Mouse (Mus musculus) left cerebral cortex, postnatal 25 days (tissue): Measurements from ENCODE around the gene Aadacl2. TPM values are rescaled to one million over a fixed set of nuclear protein-coding genes. Genes with fewer than 3 reads are reported as not detected.

ENCODE experiments used
- DNase-seq, 2 experiments: peaks; one replicate each; pipeline ENCODE4 v3.0.0; 2022; ENCODE audit warnings: low spot score in 2 of 2, mixed read lengths in 1 of 2
- intact Hi-C: fragments of 180-260 bp; cut with DNase I; formaldehyde crosslinking; loops from one replicate; pipeline ENCODE4 v1.15.1; 2025
- total RNA-seq, 2 experiments: library from RNA; stranded (reverse); gene quantifications; 2 replicates each; pipeline ENCODE4 v1.2.3; 2021

Aadacl2 gene
- not detected for total RNA-seq

DNA sequence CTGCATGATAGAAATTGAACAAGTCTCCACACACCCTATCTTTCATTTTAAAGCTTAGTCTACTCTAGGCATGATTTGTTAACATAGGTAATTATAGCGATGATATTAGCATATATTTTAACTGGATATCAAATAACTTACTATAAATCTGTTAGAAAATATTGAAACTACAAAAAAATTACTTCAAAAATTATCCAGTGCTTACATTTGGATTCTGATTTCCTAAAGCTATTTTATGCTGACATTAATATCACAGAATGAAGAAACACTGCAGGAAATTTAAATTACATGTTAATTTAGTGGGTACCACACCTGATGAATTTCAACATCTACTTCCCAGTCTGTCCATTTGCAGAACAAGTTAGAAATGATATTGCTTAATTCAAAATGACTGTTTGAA, at the start of gene Aadacl2:
Gene Aadacl2 (plus strand): TSS at position 301 of the 400 bp plus-strand sequence.
- DNase-seq: no peak
- intact Hi-C loops: no loop called here

DNA sequence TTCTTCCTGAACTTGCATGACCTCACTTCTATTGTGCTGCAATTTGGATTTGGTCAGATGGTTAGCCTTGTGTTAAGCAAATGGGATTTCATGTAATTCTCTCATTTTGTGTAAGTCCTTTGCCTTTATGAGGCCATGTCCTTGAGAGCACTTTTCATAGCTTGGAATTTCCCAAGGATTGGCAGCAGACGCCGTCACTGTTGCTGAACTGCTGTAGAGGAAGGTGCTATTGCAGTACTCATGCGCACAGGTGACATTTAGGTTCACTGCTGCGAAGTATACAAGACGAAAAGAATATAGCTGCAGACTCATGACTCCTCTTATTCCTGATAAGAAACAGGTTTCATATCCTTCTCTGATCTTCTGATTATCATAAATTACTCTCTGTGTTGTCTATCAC, 35.7 kb upstream of the Aadacl2 start:
- intact Hi-C loops: no loop called here
- no peak for DNase-seq

GRCm38 (mm10) chr3:59974591-59974990, 32.0 kb upstream of the Aadacl2 start:
- intact Hi-C loops: no loop called here

GRCm38 (mm10) chr3:60003622-60004021, 2.9 kb upstream of the Aadacl2 start:
- no peak for DNase-seq
- intact Hi-C loops: no loop called here

More at GRCm38 (mm10) chr3:59974591-59974990, 32.0 kb upstream of the Aadacl2 start:
- DNase-seq: no peak

DNA sequence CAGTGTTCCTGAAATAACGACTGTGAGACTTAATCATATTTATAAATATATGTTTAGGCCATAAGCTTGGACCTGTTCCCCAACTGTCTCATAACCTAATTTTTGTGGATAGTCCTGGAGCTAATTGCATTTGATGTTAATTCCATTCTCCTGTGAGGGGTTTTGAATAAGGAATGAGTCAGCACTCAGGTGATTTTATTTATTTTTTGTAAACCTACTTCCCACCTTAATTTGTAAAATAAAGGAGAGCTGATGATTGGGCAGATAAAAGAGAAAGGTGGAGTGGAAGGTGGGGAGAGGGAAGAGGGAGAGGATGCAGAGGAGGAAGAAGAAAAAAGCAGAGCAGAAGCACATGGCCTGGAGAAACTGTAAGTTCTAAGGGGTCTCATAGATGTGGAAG, 18.9 kb downstream of the Aadacl2 start, which contains the start of gene Aadac:
Gene Aadac (plus strand): TSS at position 301 of the 400 bp plus-strand sequence.
- no peak for DNase-seq
- intact Hi-C loops: no loop called here

DNA sequence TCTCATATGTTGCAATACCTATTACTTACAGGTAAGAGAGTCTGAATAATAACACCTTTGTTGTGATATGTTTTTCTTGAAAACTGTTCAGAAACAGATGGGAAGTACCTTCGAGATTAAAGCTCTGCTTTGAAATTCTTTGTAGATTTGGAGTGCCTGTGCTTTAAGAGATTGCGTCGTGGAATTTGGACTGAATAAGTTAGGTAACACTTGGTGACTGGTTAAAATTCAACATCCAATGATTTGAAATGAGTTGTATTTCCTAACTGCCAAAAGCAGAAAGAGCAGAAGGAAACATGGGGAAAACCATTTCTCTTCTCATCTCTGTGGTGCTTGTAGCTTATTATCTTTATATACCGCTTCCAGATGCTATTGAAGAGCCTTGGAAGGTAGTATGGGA, 25.0 kb downstream of the Aadacl2 start:
- no peak for DNase-seq
- intact Hi-C loops: no loop called here

DNA sequence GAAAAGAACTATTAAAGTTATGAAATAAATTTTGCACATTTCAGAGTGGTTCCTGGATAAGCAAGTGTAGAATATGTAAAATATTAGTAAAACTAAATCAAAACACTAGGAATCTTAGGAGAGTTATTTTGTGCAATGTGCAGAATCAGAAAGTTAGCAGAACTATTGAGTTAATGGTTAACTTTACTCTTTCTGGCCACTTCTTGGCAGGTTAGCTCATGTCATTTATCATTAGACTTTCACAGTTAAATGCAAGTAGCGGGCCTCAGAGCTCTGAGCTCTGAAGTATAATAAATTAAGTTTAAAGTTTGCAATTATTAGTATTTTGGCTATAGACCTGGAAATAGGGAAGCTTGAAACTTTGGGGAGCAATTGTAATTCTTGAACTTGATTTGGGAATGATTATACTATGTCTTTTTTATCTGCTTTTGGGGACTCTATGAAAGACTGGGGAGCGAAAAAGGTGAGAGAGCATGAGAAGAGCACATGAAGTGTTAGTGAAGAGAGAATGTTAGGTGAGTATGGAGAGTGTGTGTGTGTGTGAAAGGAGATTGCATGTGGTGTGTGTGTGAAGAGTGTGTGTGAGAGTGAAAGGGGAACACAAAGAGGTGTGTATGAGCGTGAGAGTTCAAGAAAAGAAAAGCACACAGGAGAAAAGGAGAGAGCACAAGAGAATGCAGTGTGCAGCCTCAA, 39.8 kb downstream of the Aadacl2 start:
- DNase-seq: no peak
- intact Hi-C loops: no loop called here

DNA sequence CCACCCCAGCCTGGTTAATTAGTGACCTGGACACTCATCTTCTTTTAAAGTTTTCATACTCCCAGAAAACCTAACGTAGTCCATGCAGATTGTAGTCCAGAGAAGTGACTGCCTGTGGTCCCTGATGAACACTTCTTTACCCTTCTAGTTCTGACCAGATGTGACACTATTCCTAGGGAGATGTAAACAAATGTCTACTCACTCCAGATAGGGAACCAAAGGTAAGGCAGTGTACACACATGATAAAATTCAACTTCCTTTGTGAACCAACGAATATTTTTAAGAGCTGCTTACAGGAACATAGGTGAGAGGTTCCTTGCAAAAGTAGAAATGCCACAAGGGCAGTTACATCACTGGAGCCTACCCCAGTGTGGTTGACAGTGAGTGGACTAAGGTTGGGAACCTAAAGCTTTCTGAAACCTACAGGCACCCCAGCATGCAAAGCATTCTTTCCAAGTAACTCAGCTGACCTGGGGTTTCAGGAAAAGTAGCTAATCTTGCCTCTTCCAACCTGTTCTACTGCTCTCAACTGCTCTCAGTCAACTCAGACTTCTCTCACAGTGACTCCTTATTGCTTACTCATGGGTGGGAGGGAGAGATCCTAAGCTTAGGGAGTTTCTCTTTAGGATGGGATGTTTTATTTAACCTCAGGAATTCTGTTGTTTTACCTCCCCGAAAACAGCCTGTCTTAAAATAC, 46.8 kb downstream of the Aadacl2 start:
- intact Hi-C loops: loop anchor here (2.0 to 10.0 kb wide), 2 partner anchors 183 to 739 kb away; no protein-coding TSS in a partner anchor
- no peak for DNase-seq

GRCm38 (mm10) chr3:60053931-60054330, 47.4 kb downstream of the Aadacl2 start:
- intact Hi-C loops: loop anchor here (2.0 to 10.0 kb wide), 2 partner anchors 183 to 739 kb away; no protein-coding TSS in a partner anchor
- no peak for DNase-seq

DNA sequence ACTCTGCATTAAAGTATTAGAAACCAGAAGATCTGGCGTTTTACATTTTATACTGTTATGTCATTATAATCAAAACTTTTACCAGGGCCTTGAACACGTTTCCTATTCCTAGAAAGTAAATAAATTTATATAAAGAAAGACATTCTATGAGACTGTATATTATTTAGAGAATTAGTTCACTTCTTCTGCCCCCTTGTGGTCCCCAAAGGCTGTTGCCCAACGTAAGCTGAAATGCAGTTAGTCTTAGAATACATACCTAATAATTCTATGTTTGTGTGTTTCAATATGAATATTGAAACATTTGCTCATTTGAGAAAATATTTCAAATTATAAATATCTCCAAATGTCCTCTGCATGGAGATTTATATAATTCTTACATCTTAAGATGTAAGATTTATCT, 49.9 kb downstream of the Aadacl2 start:
- DNase-seq: peak in 1 of 2 experiments; percentile 29
- intact Hi-C loops: loop anchor here (10.0 kb wide), 1 partner anchor 742 kb away; no protein-coding TSS in a partner anchor

DNA sequence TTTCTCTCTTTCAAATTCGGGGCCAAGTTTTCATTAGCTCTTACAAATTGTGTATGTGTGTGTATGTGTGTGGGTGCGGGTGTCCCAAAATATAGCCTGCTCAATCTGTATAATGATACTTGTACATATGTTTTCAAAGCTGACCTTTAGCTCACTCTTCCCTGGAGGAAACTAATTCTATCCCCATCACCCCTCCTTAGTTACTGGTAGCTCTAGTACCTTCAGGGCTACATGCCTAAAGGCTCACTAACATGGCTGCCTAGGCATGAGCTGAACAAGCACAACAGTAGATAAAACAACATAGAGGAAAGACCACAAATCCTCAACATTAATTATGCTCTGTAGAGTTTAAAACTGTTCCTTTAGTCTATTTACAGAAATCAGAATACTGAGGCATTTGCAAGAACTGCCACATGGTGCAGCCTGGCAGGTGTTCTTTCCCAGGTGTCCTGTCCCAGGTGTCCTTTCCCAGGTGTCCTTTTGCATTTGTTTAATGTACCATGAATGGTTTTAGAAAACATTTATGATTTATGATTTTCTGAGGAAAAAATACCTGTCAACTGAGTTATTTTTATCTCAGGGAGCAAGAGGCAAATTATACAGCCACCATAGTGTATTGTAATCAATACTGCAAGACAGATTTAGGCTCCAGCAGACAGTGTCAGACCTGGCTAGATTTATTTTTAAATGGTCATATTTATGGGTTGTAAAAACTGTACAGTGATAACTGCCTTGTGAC, 50.7 kb downstream of the Aadacl2 start:
- DNase-seq: no peak
- intact Hi-C loops: loop anchor here (10.0 kb wide), 1 partner anchor 742 kb away; no protein-coding TSS in a partner anchor

- intact Hi-C loops: loop anchor here (10.0 kb wide), 1 partner anchor 743 kb away; no protein-coding TSS in a partner anchor
- DNase-seq: no peak
Observed at GRCm38 (mm10) chr3:60057809-60058082, 51.2 kb downstream of the Aadacl2 start.

Other genes with a start within 250 kb of the Aadacl2 start
- gene Gm8298, start 145.7 kb upstream of the Aadacl2 start, total RNA-seq: not detected
- gene C130079G13Rik, start 81.5 kb upstream of the Aadacl2 start, total RNA-seq: not detected
- not detected for gene Aadac, start 19.0 kb downstream of the Aadacl2 start, total RNA-seq
- not detected for gene Sucnr1, start 75.1 kb downstream of the Aadacl2 start, total RNA-seq